Mouse (Mus musculus) lung, embryonic 14.5 days (tissue): ENCODE results near the gene Sptb. TPM values are rescaled to one million over a fixed set of nuclear protein-coding genes. Genes with fewer than 3 reads are reported as not detected.
A peak's percentile ranks its signal among the peaks of the same experiment; 100 is the strongest.

Experiments used
- ATAC-seq: fragments of 200-750 bp; cut with Nextera tagmentation; 2 replicates; pipeline ENCODE4 v1.8.0; 2017; ENCODE audit warnings: mild to moderate bottlenecking, moderate TSS enrichment, moderate library complexity; ENCODE audit not compliant: insufficient read depth
- DNase-seq: peaks from one replicate; pipeline ENCODE4 v3.0.0-alpha.2; 2015
- H3K27ac ChIP-seq: fragments of 300-500 bp; sonication (generic); 2 replicates; pipeline ENCODE4 v1.5.1; 2014; ENCODE audit warnings: low read depth, mild to moderate bottlenecking, moderate library complexity
- H3K27me3 ChIP-seq: fragments of 300-500 bp; sonication (generic); 2 replicates; pipeline ENCODE4 v1.6.1; 2014; ENCODE audit warnings: low read length, control low read depth; ENCODE audit not compliant: insufficient read depth
- H3K36me3 ChIP-seq: fragments of 300-500 bp; sonication (generic); 2 replicates; pipeline ENCODE4 v1.6.1; 2014; ENCODE audit warnings: control low read depth; ENCODE audit not compliant: insufficient read depth
- H3K4me1 ChIP-seq: fragments of 300-500 bp; sonication (generic); 2 replicates; pipeline ENCODE4 v1.6.1; 2014; ENCODE audit warnings: antibody characterized with exemption, control low read depth; ENCODE audit not compliant: insufficient read depth
- H3K4me2 ChIP-seq: fragments of 300-500 bp; sonication (generic); 2 replicates; pipeline ENCODE4 v1.6.1; 2014; ENCODE audit warnings: mild to moderate bottlenecking
- H3K4me3 ChIP-seq: fragments of 300-500 bp; sonication (generic); 2 replicates; pipeline ENCODE4 v1.5.1; 2014; ENCODE audit warnings: low read depth, low read length
- H3K9ac ChIP-seq: fragments of 300-500 bp; sonication (generic); 2 replicates; pipeline ENCODE4 v1.6.1; 2014
- H3K9me3 ChIP-seq: fragments of 300-500 bp; sonication (generic); 2 replicates; pipeline ENCODE4 v1.6.1; 2016; ENCODE audit warnings: low read depth, low read length, control low read depth
- CTCF ChIP-seq: IDR thresholded peaks from 2 replicates; pipeline ENCODE4 v1.5.1; 2016; ENCODE audit warnings: antibody characterized with exemption, low read depth
- WGBS: fragments of 180-500 bp; shearing (Covaris S2); extraction: QIAGEN DNeasy Blood & Tissue Kit; methylation state at CpG from one replicate; pipeline ENCODE4 v1.1.7; 2014; 5-methylcytosine and 5-hydroxymethylcytosine counted together
- microRNA-seq: library from miRNA; unstranded; fragments of <30 nt; microRNA quantifications from one replicate; pipeline ENCODE4, GENCODE M21; 2016; ENCODE audit warnings: borderline number of aligned reads
- polyA plus RNA-seq: library from polyadenylated mRNA; unstranded; fragments of >200 nt; fragmentation: Nextera tagmentation; extraction: Ambion mirVana; gene quantifications from 2 replicates; pipeline ENCODE4 v1.2.1, GENCODE M21; 2014

Sptb gene
- polyA plus RNA-seq, 1 experiment from 2014 or later, result 1.2 TPM

- 42% methylated on average over 6 of the region's 6 CpGs for WGBS
- Histone ChIP-seq H3K4me1 (peaks cover 15% of the 10 kb centered on the region), H3K27ac (no peak within 1 kb of the TSS), H3K4me2 (peak within 1 kb of the TSS; percentile 86), H3K9ac (no peak within 1 kb of the TSS), H3K36me3 (no peaks in the 10 kb centered on the region), H3K9me3 (no peaks in the 10 kb centered on the region), H3K27me3 (peaks cover 26% of the 10 kb centered on the region), H3K4me3 (0 out of 2 replicates have a peak within 1 kb of the TSS, but pooled peaks have one; percentile 73)
- TF ChIP-seq CTCF, result no peak
- ATAC-seq (no peak), DNase-seq (no peak)
Observed at GRCm38 (mm10) chr12:76530580-76531139, 179.7 kb downstream of the Sptb start, which contains the start of gene Plekhg3. Gene Plekhg3 (plus strand): TSS chr12:76530891.

Small RNA genes lying within 50 kb of the gene (microRNA-seq; reads per million reads assigned to microRNA genes)
- gene Mir5135, result not detected

Other genes with a start within 250 kb of the Sptb start
- gene Plekhg3, start 179.7 kb downstream of the Sptb start, polyA plus RNA-seq, result 9.0 and 9.7 TPM in 2 replicates
- 119 and 137 TPM in 2 replicates for gene Churc1, start 55.0 kb upstream of the Sptb start, polyA plus RNA-seq
- gene Fntb, start 55.0 kb upstream of the Sptb start, polyA plus RNA-seq, result 43.5 and 48.4 TPM in 2 replicates
- gene Gpx2, start 85.0 kb upstream of the Sptb start, polyA plus RNA-seq, result 25.8 and 30.8 TPM in 2 replicates
- gene Rab15, start 112.4 kb upstream of the Sptb start, polyA plus RNA-seq, result 26.0 and 36.5 TPM in 2 replicates